Mouse (Mus musculus) A20 (cell line): ENCODE measurements around the gene Tlx3.

Experiments
- DNase-seq: peaks from one replicate; pipeline ENCODE4 v3.0.0-alpha.2; 2011; ENCODE audit warnings: low read depth, low spot score

Tlx3 gene

DNA sequence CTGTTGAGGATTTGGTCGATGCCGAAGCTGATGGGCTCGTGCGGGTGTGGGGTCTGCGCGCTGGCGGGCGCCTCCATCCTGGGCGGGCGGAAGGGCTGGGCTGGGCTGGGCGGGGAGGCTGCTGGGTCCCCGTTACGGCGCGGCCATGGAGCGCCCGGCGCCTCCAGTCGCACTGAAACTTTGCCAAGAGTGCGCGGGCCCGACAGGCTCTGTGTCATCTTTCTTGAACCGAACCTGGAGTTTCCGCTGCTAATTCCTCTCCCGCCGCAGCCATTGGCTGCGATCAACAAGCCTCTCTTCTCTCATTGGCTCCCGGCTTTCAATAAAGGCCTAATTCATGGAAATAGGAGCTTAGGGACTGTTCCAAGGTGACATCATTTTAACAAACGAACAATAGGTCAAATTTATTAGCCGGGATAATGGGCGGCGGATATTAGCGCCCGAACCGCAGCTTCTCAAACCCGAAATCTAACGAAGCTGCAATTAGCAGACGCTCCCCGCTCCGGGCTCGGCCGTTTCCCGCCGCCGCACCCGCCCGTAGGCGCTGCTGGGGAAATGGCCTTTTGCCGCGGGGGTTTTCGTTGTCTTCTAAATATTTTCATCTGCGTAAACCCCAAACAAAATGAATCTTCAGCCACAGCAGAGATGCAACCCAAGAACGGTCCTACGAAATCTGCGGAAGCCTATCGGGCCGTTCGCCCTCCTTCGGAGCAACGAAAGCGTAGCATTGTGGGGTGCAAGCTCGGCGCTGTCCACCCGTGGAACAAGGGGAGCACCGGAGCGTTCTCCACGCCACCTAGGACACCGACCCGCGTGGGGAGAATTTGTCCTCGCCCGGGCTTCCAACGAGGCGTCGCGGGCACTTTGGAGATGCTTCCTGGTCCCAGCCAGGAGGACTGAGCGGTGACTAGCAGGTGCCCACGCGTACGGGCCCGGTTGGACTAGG lies at the start of gene Tlx3:
Tlx3 (minus strand) TSS at position 207 of the 946 bp plus-strand sequence.
- DNase-seq, result no peak

DNA sequence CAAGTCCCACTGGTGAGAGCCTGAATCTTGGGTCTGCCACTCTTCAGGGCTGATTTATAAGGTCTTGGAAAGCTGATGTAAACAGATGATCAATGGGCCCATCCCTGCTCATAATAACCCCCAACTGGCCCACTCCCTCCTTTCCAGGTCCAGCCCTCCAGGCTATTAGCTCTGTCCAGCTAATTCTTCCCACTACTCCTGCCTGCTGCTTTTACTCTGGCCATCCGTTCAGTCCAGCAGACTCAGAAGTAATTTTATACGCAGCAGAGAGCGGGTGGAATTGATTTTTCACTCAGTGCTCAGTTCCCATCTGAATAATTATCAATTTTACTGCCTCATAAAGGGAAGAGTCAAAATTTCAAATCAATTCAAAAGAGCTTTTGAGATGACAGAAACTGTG lies 36.9 kb upstream of the Tlx3 start:
- no peak for DNase-seq

DNA sequence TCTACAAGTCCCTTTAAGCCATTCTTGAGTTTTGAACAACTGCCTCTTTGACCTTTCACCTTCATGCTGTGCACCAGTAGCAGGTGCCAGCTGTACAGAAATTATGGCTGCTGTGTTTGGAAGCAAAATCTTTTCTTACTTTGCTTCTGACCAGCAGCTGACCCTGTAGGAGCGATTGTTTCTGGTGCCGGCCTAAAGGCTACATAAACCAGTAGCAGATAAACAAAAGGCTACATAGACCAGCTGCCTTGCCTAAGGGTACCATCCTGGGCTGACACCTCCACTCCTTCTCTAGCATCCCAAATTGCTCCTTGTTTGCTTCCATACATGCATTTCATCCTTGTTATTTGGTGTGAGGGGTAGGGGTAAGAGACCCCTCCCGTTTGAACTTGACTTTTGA lies 30.7 kb upstream of the Tlx3 start:
- DNase-seq, result no peak

DNA sequence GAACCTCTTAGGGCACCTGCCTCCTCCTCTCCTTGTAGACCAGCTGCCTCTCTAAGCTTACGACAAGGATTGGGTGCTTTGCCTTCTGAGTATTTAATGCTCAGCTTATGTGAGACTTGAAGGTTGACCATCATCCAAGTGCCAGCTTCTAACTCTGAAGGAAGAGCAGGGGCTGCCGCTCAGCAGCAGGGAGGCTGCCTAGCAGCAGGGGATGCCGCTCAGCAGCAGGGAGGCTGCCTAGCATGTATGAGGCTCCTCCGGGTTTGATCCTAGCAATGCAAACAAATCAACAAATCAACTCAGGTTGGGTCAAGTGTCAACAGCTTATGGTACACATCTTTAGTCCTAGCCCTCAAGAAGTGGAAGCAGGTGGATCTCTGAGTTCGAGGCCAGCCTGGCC lies 28.7 kb upstream of the Tlx3 start:
- DNase-seq, result no peak

DNA sequence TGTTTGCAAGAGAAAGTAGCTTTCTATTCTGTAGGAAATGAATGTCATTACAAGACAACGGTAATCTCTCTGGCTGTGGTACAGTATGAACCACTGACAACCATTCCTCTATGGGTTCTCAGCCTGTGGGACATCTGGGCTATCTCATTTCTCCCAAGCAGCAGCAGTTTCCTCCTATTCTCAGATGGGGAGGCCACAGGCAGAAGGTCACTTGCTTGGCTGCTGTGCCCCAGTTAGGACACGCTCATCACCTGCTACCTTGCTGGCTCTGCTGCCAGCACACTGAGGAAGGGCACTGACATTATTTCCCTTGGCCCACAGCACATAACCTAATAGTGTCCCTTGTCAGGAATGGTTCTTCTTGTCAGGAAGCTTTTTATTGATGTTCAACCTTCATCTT lies 24.8 kb upstream of the Tlx3 start:
- no peak for DNase-seq

DNA sequence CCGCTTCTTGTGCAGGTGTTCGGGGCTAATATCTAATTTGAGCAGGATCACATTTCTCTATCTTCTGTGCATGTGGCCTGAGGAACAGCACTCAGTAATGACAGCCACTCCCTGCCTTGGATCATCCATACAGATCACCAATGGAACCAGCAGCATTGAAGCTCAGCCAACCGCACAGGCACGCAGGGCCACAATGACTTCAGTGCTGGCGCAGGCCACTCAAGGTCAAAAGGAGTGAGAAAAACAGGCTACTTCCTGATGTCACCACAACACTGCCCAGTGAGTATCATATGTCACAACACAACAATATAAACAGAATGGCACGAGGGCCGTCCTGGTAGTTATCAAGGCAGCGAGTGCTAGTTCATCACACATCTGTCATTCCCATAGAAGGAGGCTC lies 23.1 kb upstream of the Tlx3 start:
- no peak for DNase-seq

DNA sequence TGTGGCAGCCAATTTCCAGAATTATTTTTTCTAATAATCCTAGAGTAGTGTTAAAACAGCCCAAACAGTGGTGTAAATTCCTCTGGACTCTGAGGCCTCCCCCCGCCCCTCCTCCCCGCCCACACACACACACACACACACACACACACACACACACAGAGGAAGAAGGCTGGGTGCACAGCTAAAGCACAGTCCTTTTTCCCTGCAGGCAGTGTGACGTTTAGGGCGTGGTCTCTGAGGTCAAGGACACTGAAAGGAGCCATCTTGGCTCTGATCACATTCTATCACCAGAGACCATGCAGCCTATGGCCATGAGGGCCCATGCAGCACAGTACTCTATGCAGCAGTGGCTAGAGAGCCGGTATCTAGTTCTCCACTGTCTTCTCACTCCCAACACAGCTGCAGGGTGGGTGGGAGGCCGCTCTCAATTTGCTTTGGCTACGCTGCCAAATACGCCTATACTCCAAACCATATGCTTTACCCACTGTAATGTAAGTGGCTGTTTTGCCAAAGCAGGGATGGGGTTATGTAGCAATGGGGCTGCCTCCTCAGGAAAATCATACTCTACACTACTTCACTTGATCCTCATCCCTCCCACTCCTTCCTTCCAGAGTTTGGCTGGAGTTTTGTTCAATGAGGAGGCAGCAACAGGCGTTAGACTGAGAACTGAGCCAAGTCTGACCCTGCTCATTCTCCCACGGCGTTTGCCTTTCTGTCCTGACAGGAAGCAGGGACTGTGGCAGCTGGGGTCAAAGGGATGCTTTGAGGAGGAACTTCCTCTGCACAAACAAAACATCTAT lies 18.4 kb upstream of the Tlx3 start:
- no peak for DNase-seq

DNA sequence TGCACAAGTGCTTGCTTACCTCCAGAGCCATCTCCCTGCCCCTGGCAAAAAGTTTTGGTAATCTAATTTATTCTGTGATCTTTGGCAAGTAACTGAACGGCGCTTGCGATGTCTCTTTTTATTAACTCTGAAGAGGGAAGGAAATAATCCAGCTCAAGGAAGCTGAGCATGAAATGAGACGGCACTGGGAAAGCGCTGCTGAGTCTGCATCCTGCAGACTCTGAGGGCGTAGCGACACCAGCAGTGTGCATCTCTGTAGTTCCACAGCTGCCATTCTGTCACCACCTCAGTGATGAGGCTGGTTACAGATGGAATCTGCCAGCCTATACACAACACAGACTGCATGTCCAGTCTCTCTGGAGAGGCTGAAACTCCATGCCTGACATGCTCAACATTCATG lies 17.4 kb upstream of the Tlx3 start:
- DNase-seq, result no peak

DNA sequence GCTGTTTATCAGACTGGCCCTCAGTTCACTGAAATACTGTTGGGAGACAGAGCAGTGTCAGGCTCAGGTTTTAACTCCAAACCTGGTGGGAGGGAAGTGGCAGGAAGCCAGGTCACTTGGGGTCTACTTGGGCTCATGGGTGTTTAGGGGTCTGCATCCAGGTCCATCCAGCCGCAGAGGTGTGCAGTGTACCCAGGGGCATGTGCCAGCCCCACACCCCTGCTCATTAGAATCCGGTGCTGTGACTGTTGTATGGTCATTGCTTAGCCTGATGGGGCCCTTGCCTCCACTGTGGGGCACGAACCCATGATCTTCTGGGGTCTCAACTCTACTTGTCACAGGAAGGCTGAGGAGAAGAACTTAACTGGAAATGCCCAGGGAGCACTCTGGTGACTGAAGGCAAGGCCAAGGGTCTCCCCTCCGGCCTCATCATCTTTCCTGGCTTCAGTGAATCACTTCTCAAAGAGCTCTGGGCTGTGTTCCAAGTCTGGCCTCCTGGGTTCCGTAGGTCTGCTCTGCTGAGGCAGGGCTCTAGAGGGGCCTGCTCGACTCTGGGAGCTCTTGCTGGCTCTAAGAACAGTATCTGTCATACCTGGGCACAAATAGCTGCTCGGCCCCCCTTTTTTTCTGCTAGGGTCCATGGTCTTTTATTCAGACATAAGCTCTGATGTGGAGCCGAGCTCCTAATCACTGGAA lies 14.1 kb upstream of the Tlx3 start:
- no peak for DNase-seq

DNA sequence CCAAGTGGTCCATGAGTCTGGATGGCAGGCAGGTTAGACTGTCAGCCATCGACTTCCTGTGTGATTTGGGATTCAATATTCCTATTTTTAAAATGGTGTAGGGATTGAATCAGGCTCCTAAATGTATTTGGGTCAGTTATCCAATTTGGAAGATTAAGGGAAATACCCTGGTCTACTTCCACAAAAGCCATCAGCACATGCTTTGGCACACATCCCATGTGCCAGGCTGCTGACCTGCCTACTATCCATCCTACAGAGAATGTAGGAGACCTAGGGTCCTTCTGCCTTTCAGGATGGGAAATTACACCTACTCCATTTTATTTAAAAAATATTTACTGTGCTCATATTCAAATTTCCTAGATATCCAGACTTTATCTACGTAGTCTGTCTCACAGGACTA lies 4.0 kb upstream of the Tlx3 start:
- DNase-seq, result no peak

DNA sequence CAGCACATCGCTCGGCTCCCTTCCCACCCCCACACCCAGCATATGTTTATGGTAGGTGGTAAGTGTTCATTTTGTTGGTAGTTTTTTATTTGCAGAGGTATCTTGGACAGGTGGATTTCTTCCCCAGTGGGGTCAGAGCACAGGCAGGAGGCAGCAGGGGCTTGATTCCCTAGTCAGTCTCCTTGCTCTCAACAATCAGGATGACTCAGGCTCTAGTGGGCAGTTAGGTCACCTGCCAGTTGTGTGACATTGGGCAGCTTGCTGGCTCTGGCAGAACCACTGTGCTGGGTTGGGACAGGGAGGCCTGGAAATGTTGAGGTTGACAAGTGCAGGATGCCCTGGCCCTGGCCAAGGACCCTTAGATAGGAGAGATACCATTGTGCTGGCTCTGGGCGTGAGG lies 1.6 kb upstream of the Tlx3 start:
- DNase-seq, result no peak

DNA sequence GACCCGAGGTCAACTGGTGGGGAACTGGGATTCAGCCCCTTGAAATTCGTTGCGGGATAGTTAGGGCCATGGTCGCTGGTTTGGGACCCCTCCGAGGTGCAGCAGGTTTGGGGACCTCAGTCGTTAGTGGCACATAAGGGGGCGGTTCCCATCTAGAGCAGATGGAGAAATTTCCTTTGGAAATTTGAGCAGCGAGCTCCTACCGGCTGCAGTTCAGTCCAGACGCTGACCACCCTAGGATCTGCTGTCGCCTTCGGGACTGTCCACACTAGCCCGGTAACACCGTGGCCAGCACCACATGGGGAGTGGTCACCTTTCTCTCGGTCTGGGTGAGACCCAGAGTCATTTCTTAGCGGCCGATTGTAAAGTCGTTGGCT lies 928 bp upstream of the Tlx3 start:
- no peak for DNase-seq

DNA sequence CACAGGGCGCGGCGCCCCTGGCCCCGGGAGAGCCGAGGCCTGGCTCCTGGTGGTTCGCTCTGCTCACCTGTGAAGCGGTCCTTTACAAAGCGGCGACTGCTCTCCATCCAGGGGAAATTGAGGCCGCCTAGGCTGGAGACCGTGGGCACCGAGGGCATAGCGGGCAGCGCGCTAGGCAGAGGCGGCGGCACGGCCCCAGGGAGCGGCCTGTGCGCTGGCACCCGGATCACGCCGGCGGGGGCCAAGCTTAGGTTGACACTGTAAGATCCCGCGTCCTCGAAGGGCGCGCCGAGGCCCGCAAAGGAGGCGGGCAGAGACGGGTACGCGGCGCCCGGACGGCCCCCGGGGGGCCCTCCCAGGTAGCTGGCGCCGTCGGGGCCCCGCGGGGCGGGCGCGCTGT lies 417 bp downstream of the Tlx3 start:
- no peak for DNase-seq

DNA sequence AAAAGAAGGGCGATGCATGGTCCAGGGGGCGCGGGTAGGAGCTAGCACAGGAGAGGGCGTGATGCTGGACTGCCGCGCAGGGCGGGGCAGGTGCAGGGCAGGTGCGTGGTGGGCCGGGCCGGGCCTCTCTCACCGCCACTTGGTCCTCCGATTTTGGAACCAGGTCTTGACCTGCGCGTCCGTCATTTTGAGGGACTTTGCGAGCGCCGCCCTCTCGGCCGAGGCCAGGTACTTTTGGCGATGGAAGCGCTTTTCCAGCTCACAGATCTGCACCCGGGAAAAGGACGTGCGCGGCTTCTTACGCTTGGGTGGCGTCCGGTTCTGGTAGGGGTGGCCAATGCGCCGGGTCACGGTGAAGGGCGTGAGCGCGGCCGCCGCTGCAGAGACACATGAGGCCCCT lies 1.1 kb downstream of the Tlx3 start:
- DNase-seq, result no peak

DNA sequence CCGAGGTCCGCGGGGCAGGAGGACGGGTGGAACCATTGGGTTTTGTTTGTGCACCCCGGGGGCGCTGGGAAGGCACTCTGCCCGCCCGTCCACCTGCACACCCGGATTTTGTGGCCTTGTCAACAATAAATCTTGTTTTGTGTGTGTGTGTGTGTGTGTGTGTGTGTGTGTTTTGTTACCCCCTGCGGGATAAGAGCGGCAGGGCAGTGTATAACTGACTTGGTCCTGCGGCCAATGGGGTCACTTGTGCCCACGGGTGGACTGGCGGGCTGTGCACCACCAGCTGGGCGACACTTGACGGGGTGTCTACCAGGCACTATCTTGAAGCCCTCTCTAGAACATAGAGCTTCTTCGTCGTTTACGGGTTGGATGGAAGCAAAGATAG lies 1.8 kb downstream of the Tlx3 start:
- DNase-seq, result no peak

DNA sequence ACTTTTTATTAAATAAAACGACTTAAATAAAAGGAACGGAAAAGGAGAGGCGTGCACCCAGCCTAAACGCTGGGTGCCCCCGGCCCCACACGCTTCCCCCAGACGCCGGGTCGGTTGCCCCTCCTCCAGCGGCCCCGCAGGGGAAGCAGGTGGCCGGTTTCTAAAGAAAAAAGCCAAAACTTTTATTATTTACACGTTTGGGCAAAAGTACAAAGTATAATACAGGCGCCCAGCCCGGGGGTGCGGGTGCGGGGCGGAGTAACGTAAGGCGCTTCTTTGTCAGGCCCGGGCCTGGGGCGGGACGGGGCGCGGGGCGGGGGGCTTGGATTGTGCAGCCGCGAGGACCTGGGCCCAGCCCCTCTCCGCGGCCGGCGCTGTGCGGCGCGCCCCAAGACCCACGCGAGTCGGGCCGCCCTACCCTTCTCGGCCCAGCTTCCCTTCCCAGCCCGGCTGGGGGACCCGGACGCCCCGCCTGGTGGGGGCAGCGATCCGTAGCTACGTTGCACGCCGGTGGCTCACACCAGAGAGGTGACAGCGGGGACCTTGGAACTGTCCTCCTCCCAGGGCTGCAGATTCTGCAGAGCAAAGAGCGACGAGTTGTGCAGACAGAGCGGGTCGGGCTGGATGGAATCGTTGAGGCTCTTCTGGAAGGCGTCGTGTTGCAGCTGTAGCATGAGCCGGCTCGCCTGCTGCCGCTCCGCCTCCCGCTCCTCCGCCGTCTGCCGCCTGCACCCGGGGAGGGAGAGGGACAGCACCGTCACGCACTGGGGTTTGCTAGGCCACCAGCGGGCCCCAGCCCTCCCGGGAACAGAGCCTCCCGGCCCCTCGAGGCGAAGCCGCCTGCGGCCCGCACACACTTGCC lies 2.4 kb downstream of the Tlx3 start:
- DNase-seq, result no peak

DNA sequence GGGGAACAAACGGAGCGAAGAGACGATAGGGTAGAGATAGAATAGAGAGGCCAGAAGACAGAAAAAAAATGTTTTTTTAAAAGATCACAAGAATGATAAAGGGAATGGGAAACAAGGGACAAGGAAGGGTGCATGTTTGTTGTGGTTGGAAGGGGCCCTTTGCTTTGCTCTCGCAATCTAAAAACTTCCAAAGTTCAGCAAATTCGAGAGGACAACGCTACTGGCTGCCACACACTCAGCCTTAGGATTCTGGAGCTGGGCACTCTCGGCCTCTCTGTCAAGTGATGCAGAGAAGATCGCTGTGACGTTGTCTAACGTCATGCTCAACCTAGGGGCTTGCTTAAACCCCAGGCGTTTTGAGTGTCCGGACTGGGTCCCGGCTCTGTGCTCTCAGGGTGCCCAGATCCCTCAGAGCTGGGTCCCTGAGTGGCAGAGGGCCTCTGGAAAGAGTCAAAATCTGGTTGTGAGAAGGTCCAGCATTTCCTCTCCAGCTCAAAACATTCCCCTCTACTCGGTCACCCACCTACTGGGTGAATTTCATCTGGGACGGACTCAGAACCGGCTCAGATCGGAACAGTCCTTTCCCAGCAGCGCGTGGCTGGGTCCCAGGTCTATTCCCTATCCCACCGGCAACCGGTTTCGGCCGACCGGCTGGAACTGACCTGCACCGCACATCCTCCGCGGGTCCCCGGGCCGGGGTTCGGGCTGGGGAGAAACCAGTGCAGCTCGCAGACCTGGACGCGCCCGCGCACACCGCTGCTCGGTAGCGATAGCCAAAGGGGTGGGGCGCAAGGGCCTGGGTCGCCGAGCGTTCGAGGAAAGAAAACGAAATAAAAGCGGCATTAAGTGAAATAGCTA lies 3.3 kb downstream of the Tlx3 start:
- no peak for DNase-seq

DNA sequence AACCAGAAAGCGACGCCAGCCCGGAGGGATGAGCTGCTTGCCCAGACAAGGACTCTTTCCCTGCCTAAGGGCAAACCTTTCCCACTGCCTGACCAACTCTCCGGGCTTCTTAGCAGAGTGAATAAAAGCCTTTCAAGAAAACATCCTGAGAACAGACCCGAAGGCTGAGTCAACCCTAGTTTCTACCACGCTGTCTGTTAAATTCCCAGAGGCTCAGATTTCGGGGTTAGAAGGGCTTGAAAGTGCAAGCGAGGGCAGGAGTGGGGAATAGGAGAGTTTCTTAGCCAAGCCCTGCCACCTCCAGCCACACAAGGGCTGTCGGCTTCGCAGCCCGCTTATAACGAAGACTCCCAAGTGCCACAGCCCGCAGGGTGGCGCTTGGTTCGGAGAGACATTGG lies 4.3 kb downstream of the Tlx3 start:
- no peak for DNase-seq

DNA sequence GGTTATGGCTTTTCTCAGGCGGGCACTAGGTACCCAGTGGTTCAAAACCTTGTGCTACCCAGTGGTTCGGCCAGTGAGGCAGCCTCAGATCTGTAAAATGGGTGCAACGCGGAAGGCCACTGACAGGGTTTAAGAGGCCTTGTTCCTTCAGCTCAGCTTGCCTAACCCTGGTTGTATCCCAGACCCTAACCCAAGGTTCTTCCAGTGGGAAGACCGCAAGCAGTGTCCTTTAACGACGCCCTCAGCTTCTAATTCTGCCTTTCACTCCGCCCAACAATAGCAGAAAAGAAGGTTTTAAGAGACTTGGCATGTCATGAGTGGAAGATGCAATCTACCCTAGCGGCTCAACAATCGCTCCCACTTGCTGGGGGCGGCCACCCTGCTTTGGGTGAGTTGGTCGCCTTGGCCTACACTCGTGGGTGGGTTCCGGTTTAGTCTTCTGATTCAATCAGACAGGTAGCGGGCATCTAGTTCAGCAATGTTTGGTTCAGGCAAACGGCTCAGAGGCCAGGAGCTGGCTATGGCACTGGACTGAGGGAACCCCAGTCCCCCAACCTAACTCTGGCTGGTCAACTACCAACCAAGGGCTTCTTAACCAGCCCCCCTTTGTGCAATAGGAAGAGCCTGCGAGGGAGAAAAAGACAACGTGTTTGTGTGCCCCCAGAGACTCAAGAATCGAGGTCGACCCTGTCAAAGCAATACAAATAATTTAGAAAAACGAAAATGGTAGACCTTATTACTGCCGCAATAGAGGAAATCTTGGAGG lies 4.9 kb downstream of the Tlx3 start:
- no peak for DNase-seq

DNA sequence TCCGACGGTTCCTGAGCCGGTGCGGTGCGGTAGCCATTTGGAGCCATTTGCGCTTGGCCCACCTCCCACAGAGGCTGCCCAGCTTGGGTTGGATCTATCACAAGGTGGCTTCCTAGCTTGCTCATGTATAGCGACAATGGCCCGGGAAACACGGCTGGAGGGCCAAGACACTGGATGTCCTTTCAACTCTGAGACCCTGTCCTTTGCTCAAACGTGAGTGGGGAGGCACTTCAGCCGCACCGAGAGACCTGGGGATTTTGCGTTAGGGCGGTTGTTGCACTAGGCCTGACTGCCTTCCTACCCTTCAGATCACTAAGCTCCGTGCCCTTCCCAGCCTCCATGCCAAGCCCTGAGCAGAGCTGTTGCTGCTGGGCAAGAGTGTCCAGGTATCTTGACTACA lies 5.7 kb downstream of the Tlx3 start:
- no peak for DNase-seq
